ENCODE assay signal across 27 mouse cellular contexts in the genomic region with DNA sequence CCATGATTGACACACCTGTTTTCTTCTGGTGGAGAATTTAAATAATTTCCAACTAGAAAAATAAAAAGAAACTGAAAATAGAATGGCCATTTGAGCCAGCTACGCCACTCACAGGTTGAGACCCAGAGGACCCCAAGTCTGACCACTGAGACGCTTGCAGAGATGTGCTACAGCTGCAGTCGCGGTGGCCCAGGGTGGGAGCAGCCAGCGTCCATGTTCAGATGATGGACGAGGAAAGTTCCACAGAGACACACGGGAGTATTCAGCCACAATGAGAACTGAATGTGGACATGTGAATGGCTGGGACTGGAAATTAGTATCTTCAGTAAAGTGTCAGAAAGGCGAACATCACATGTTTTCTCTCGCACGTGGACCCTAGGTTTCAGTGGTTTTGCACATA.
"Had no signal": no experiment of that assay in that cellular context is flagged by ENCODE, and none has a peak within 500 bp of the region (broad histone marks: within the 10 kb centered on the region; RNA-seq: fewer than 3 reads in every experiment).

No protein-coding gene starts in this region.

- H3K4me1 ChIP-seq: embryonic facial prominence, embryonic 10.5 days; embryonic facial prominence, embryonic 12.5 days; embryonic facial prominence, embryonic 13.5 days; embryonic facial prominence, embryonic 15.5 days; forebrain, embryonic 10.5 days; forebrain, embryonic 12.5 days; forebrain, embryonic 13.5 days; forebrain, embryonic 15.5 days had no signal

- H3K4me3 ChIP-seq: embryonic facial prominence, embryonic 10.5 days; embryonic facial prominence, embryonic 12.5 days; embryonic facial prominence, embryonic 13.5 days; embryonic facial prominence, embryonic 15.5 days; erythroblast, embryonic 14.5 days; forebrain, embryonic 10.5 days; forebrain, embryonic 12.5 days; forebrain, embryonic 13.5 days; forebrain, embryonic 15.5 days; gastrocnemius, adult 2 months; heart, adult 2 months had no signal

- H3K27me3 ChIP-seq: embryonic facial prominence, embryonic 12.5 days; embryonic facial prominence, embryonic 13.5 days; embryonic facial prominence, embryonic 15.5 days; forebrain, embryonic 12.5 days; forebrain, embryonic 13.5 days; forebrain, embryonic 15.5 days had no signal

- H3K36me3 ChIP-seq: embryonic facial prominence, embryonic 10.5 days; embryonic facial prominence, embryonic 12.5 days; embryonic facial prominence, embryonic 13.5 days; embryonic facial prominence, embryonic 15.5 days; forebrain, embryonic 10.5 days; forebrain, embryonic 12.5 days; forebrain, embryonic 15.5 days had no signal

- H3K27ac ChIP-seq: embryonic facial prominence, embryonic 10.5 days; embryonic facial prominence, embryonic 12.5 days; embryonic facial prominence, embryonic 13.5 days; embryonic facial prominence, embryonic 15.5 days; forebrain, embryonic 10.5 days; forebrain, embryonic 12.5 days; forebrain, embryonic 13.5 days; forebrain, embryonic 15.5 days; gastrocnemius, adult 2 months; heart, adult 2 months had no signal

- H3K4me2 ChIP-seq: embryonic facial prominence, embryonic 12.5 days; embryonic facial prominence, embryonic 13.5 days; embryonic facial prominence, embryonic 15.5 days; forebrain, embryonic 12.5 days; forebrain, embryonic 13.5 days; forebrain, embryonic 15.5 days had no signal

- ATAC-seq: forebrain, embryonic 13.5 days; forebrain, embryonic 14.5 days; forebrain, embryonic 15.5 days; forebrain, embryonic 16.5 days; forebrain, postnatal 0 days had no signal

- DNase-seq: cerebellum, adult 8-10 months; cerebellum, adult 9-10 months; cerebellum, adult 9-11 months; cerebellum, postnatal 10 days; cerebellum, postnatal 14 days; cerebellum, postnatal 25 days; cerebellum, postnatal 36 days; embryo, embryonic 11 days; forebrain, postnatal 0 days; gastrocnemius, adult 2 months; gastrocnemius, postnatal 10 days; gastrocnemius, postnatal 14 days; gastrocnemius, postnatal 25 days; gastrocnemius, postnatal 36 days; heart, adult 18-20 months; heart, adult 2 months had no signal

- H3K9me3 ChIP-seq: embryonic facial prominence, embryonic 10.5 days; embryonic facial prominence, embryonic 12.5 days; embryonic facial prominence, embryonic 13.5 days; embryonic facial prominence, embryonic 15.5 days; forebrain, embryonic 10.5 days; forebrain, embryonic 12.5 days; forebrain, embryonic 13.5 days; forebrain, embryonic 15.5 days had no signal

- H3K9ac ChIP-seq: embryonic facial prominence, embryonic 12.5 days; embryonic facial prominence, embryonic 13.5 days; embryonic facial prominence, embryonic 15.5 days; forebrain, embryonic 12.5 days; forebrain, embryonic 13.5 days; forebrain, embryonic 15.5 days; forebrain, postnatal 0 days had no signal
